Mouse (Mus musculus): ENCODE results near the gene Clec4a3. TPM values are rescaled to one million over a fixed set of nuclear protein-coding genes. Genes with fewer than 3 reads are reported as not detected.
"Not testable (repeated sequence)": the region's sequence is repeated elsewhere in the genome, so short reads cannot be mapped to it uniquely, and the experiment has no call there.

Gene Clec4a3
- polyA plus RNA-seq, 1 experiment = not detected

DNA sequence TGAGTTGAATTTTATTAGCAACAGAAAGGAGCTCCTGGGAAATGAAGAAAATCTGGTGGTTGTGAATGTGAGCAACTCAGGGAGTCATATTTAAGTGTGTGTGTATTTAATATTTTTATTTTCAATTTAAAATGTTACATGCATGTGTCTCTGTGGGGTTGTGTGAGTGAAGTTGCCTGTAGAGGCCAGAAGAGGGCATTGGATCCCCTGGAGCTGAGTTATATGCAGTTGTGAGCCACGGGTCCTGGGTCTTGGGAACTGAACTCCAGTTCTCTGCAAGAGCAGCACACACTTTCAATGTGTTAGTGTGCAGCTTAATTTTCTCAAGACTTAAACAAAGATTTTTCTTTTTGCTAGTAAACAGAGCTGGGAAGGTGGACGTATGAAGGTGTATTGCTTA is 12.2 kb downstream of the Clec4a3 start:
- no peaks in the 10 kb centered on the region for H3K4me1 ChIP-seq (ENCODE audit: control insufficient read depth, insufficient read depth, low read length)
- H3K9me3 ChIP-seq (replicated peaks; ENCODE audit: control insufficient read depth, insufficient read depth, low read length, poor library complexity, severe bottlenecking) = peaks cover 14% of the 10 kb centered on the region
- H3K27ac ChIP-seq (ENCODE audit: insufficient read depth, low read length) = no peak overlapping the region
- no peaks in the 10 kb centered on the region for H3K27me3 ChIP-seq (ENCODE audit: control insufficient read depth, insufficient read depth, low read length, poor library complexity, severe bottlenecking)
- H3K9ac ChIP-seq (ENCODE audit: low read depth, poor library complexity, severe bottlenecking) = no peak overlapping the region
- TF ChIP-seq EP300 (IDR thresholded peaks at IDR 0.05; ENCODE audit: insufficient read depth, low read depth, low read length) (no peak), POLR2A (IDR thresholded peaks at IDR 0.05; ENCODE audit: insufficient read depth, low read length) (no peak), CTCF (IDR thresholded peaks at IDR 0.05; ENCODE audit: low read depth, low read length) (peak; percentile 32)
- no peak overlapping the region for H3K4me3 ChIP-seq (ENCODE audit: low read depth, low read length)
- H3K36me3 ChIP-seq (ENCODE audit: control insufficient read depth, insufficient read depth, low read length, poor library complexity, severe bottlenecking) = no peaks in the 10 kb centered on the region

DNA sequence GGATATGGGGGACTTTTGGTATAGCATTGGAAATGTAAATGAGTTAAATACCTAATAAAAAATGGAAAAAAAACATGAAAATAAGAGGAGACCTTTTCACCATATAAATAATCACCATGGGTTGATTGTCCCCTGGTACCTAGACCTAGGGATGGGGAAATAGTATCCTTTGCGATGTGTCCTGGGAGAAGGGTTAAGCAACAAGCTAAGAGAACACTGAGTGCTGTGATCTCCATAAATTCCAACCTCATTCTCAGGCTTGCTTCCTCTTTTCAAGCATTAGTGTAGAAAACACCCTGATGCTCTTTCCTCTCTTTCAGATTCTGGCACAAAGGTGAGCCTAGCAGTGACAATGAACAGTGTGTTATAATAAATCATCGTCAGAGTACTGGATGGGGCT is 16.7 kb downstream of the Clec4a3 start:
- no peak overlapping the region for H3K9ac ChIP-seq (ENCODE audit: low read depth, poor library complexity, severe bottlenecking)
- H3K27me3 ChIP-seq (ENCODE audit: control insufficient read depth, insufficient read depth, low read length, poor library complexity, severe bottlenecking) = no peaks in the 10 kb centered on the region
- H3K36me3 ChIP-seq (ENCODE audit: control insufficient read depth, insufficient read depth, low read length, poor library complexity, severe bottlenecking) = no peaks in the 10 kb centered on the region
- TF ChIP-seq CTCF (IDR thresholded peaks at IDR 0.05; ENCODE audit: low read depth, low read length) (no peak), POLR2A (IDR thresholded peaks at IDR 0.05; ENCODE audit: insufficient read depth, low read length) (no peak), EP300 (IDR thresholded peaks at IDR 0.05; ENCODE audit: insufficient read depth, low read depth, low read length) (no peak)
- H3K9me3 ChIP-seq (replicated peaks; ENCODE audit: control insufficient read depth, insufficient read depth, low read length, poor library complexity, severe bottlenecking) = no peaks in the 10 kb centered on the region
- H3K4me1 ChIP-seq (ENCODE audit: control insufficient read depth, insufficient read depth, low read length) = no peaks in the 10 kb centered on the region
- no peak overlapping the region for H3K27ac ChIP-seq (ENCODE audit: insufficient read depth, low read length)
- no peak overlapping the region for H3K4me3 ChIP-seq (ENCODE audit: low read depth, low read length)

DNA sequence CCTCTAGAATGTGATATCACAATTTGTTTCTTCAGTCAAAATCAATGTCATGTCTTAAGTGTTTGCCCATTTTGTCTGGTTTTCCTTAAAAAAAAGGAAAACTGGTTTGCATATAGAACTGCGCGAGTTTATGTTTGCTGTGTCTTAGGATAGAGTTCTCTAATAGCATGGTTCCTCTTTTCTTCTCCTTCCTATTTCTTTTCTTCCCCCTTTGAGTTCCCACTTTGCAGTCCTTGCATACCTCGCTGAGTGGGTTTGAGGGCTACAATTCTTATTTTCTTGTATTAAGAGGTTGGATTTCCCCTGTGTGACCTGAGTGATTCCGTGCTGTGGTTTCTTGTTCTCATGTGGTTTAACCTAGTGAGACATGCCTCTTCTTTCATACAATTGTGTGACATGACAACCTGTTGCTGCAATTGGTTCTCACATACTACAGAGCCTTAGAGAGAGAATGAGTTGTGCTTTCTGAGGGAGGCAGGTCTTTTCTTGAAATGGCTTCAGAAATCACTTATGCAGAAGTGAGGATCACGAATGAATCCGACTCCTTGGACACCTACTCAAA is 37.6 kb downstream of the Clec4a3 start, which contains the start of gene Clec4a4:
Clec4a4 (plus strand) TSS at position 492 of the 562 bp plus-strand sequence.
- TF ChIP-seq EP300 (IDR thresholded peaks at IDR 0.05; ENCODE audit: insufficient read depth, low read depth, low read length) = no peak
- TF ChIP-seq CTCF (IDR thresholded peaks at IDR 0.05; ENCODE audit: low read depth, low read length) = no peak
- TF ChIP-seq POLR2A (IDR thresholded peaks at IDR 0.05; ENCODE audit: insufficient read depth, low read length) = no peak
- no peak within 1 kb of the TSS for H3K9ac ChIP-seq (ENCODE audit: low read depth, poor library complexity, severe bottlenecking)

GRCm38 (mm10) chr6:123004696-123005095 is 52.4 kb downstream of the Clec4a3 start:
- not testable (repeated sequence) for H3K27ac ChIP-seq (ENCODE audit: insufficient read depth, low read length); H3K27me3 ChIP-seq (ENCODE audit: control insufficient read depth, insufficient read depth, low read length, poor library complexity, severe bottlenecking); H3K4me1 ChIP-seq (ENCODE audit: control insufficient read depth, insufficient read depth, low read length); H3K36me3 ChIP-seq (ENCODE audit: control insufficient read depth, insufficient read depth, low read length, poor library complexity, severe bottlenecking); H3K4me3 ChIP-seq (ENCODE audit: low read depth, low read length); H3K9ac ChIP-seq (ENCODE audit: low read depth, poor library complexity, severe bottlenecking)
- peaks cover 14% of the 10 kb centered on the region for H3K9me3 ChIP-seq (replicated peaks; ENCODE audit: control insufficient read depth, insufficient read depth, low read length, poor library complexity, severe bottlenecking)

More for the DNA sequence above, 37.6 kb downstream of the Clec4a3 start, which contains the start of gene Clec4a4:
- Histone ChIP-seq H3K4me3 (ENCODE audit: low read depth, low read length) (no peak within 1 kb of the TSS), H3K27ac (ENCODE audit: insufficient read depth, low read length) (no peak within 1 kb of the TSS), H3K27me3 (ENCODE audit: control insufficient read depth, insufficient read depth, low read length, poor library complexity, severe bottlenecking) (no peaks in the 10 kb centered on the region), H3K4me1 (ENCODE audit: control insufficient read depth, insufficient read depth, low read length) (no peaks in the 10 kb centered on the region), H3K36me3 (ENCODE audit: control insufficient read depth, insufficient read depth, low read length, poor library complexity, severe bottlenecking) (no peaks in the 10 kb centered on the region), H3K9me3 (replicated peaks; ENCODE audit: control insufficient read depth, insufficient read depth, low read length, poor library complexity, severe bottlenecking) (0 out of 2 replicates have a peak, but pooled peaks cover 11% of the 10 kb centered on the region)

DNA sequence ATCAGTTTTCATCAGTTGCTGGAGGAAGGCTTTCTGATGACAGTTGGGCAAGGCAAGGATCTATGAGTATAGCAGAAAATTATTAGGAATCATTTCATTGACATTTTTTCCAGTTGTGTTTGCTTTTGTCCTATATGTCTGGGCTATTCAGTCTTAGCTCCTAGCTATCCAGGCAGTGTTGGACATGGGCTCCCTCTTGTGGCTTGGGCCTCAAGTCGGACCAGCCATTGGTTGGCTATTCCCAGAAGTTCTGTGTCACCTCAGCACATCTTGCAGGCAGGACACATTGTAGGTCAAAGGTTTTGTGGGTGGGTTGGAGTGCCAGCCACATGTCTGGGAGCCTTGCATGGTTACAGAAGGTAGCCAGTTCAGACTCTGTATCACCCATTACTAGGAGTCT is 53.3 kb downstream of the Clec4a3 start:
- peak overlapping the region; percentile 85 for H3K27ac ChIP-seq (ENCODE audit: insufficient read depth, low read length)
- TF ChIP-seq CTCF (IDR thresholded peaks at IDR 0.05; ENCODE audit: low read depth, low read length) (peak; percentile 60), POLR2A (IDR thresholded peaks at IDR 0.05; ENCODE audit: insufficient read depth, low read length) (no peak)
- H3K9me3 ChIP-seq (replicated peaks; ENCODE audit: control insufficient read depth, insufficient read depth, low read length, poor library complexity, severe bottlenecking) = peaks cover 6% of the 10 kb centered on the region
- H3K4me3 ChIP-seq (ENCODE audit: low read depth, low read length) = no peak overlapping the region
- H3K9ac ChIP-seq (ENCODE audit: low read depth, poor library complexity, severe bottlenecking) = no peak overlapping the region
- H3K27me3 ChIP-seq (ENCODE audit: control insufficient read depth, insufficient read depth, low read length, poor library complexity, severe bottlenecking) = no peaks in the 10 kb centered on the region
- peaks cover 2% of the 10 kb centered on the region for H3K4me1 ChIP-seq (ENCODE audit: control insufficient read depth, insufficient read depth, low read length)
- H3K36me3 ChIP-seq (ENCODE audit: control insufficient read depth, insufficient read depth, low read length, poor library complexity, severe bottlenecking) = no peaks in the 10 kb centered on the region

Other genes with a start within 250 kb of the Clec4a3 start
- 610 and 613 TPM in 2 replicates for gene Nanog, start 245.0 kb upstream of the Clec4a3 start, polyA plus RNA-seq (2011; ENCODE audit: insufficient read depth, insufficient read length, low read depth, missing spikeins)
- 1,494 and 1,686 TPM in 2 replicates for gene Slc2a3, start 150.9 kb upstream of the Clec4a3 start, polyA plus RNA-seq (2011; ENCODE audit: insufficient read depth, insufficient read length, low read depth, missing spikeins)
- gene Foxj2, start 132.6 kb upstream of the Clec4a3 start, polyA plus RNA-seq (2011; ENCODE audit: insufficient read depth, insufficient read length, low read depth, missing spikeins) = 10.9 and 11.6 TPM in 2 replicates
- 0.15 TPM in 1 of 2 replicates, not detected in the other for gene C3ar1, start 96.4 kb upstream of the Clec4a3 start, polyA plus RNA-seq (2011; ENCODE audit: insufficient read depth, insufficient read length, low read depth, missing spikeins)
- gene Necap1, start 78.0 kb upstream of the Clec4a3 start, polyA plus RNA-seq (2011; ENCODE audit: insufficient read depth, insufficient read length, low read depth, missing spikeins) = 63.8 and 66.1 TPM in 2 replicates
- gene Clec4a1, start 30.7 kb upstream of the Clec4a3 start, polyA plus RNA-seq (2011; ENCODE audit: insufficient read depth, insufficient read length, low read depth, missing spikeins) = not detected in 2 replicates
- gene Clec4a4, start 37.9 kb downstream of the Clec4a3 start, polyA plus RNA-seq (2011; ENCODE audit: insufficient read depth, insufficient read length, low read depth, missing spikeins) = not detected in 2 replicates
- gene Clec4b1, start 97.4 kb downstream of the Clec4a3 start, polyA plus RNA-seq (2011; ENCODE audit: insufficient read depth, insufficient read length, low read depth, missing spikeins) = not detected in 2 replicates
- gene Clec4a2, start 153.9 kb downstream of the Clec4a3 start, polyA plus RNA-seq (2011; ENCODE audit: insufficient read depth, insufficient read length, low read depth, missing spikeins) = not detected in 2 replicates
- gene Clec4b2, start 220.4 kb downstream of the Clec4a3 start, polyA plus RNA-seq (2011; ENCODE audit: insufficient read depth, insufficient read length, low read depth, missing spikeins) = not detected in 2 replicates

Measured in ES-Bruce4 (cell line).